Mouse (Mus musculus) left cerebral cortex, adult 2 months (tissue): ENCODE results near the gene Lmntd1. TPM values are rescaled to one million over a fixed set of nuclear protein-coding genes. Genes with fewer than 3 reads are reported as not detected.

Source experiments
- DNase-seq, 2 experiments: peaks; one replicate each; pipeline ENCODE4 v3.0.0; 2021 to 2022; ENCODE audit warnings: low spot score in 2 of 2, mixed read lengths in 1 of 2; ENCODE audit errors: extremely low spot score in 1 of 2
- H3K27ac ChIP-seq: fragments of 200-600 bp; 2 replicates; pipeline ENCODE4 v1.8.1; 2022
- H3K4me3 ChIP-seq: fragments of 200-600 bp; 2 replicates; pipeline ENCODE4 v1.8.1; 2022
- CTCF ChIP-seq: fragments of 200-600 bp; IDR thresholded peaks from 2 replicates; pipeline ENCODE4 v1.8.1; 2022; ENCODE audit warnings: antibody characterized with exemption, mild to moderate bottlenecking, moderate library complexity
- intact Hi-C: fragments of 180-260 bp; cut with DNase I; formaldehyde crosslinking; loops from one replicate; pipeline ENCODE4 v1.15.1; 2025
- total RNA-seq, 2 experiments: library from RNA; stranded (reverse); gene quantifications; 2 replicates each; pipeline ENCODE4 v1.2.3; 2021

Lmntd1 gene
- total RNA-seq, 2 experiments from 2014 or later = 1.8 to 2.0 TPM

GRCm38 (mm10) chr6:145550993-145551392, 63.1 kb downstream of the Lmntd1 start:
- no peak for DNase-seq
- intact Hi-C loops = no loop called here
- no peak for TF ChIP-seq CTCF
- Histone ChIP-seq H3K27ac (no peak overlapping the region), H3K4me3 (no peak overlapping the region)

- no peak for DNase-seq
- no peak; the same call in 1 of the 2 replicates for TF ChIP-seq CTCF
- intact Hi-C loops = no loop called here
- no peak overlapping the region for H3K27ac ChIP-seq
- no peak overlapping the region for H3K4me3 ChIP-seq
These were observed 68.0 kb downstream of the Lmntd1 start for GRCm38 (mm10) chr6:145545927-145546641.

DNA sequence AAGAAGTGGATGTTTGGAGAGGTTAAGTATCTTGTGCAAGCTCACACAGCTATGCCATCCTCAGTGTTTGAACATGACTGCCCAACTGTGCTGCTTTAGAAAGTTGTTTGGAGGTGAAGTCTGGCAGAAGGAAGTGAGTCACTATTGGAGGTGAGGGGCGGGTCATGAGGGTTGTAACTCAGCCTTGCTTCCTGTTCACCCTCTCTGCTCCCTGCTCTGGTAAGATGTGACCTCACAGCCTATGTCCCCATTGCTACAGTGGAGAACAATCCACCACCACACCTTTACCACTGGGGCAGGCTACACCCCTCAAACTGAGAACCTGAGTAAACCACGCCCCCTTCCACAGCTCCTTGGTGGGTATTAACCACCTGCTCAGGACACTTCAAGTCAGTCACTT, 69.3 kb downstream of the Lmntd1 start:
- TF ChIP-seq CTCF = no peak
- Histone ChIP-seq H3K4me3 (no peak overlapping the region), H3K27ac (no peak overlapping the region)
- intact Hi-C loops = no loop called here
- DNase-seq = no peak

DNA sequence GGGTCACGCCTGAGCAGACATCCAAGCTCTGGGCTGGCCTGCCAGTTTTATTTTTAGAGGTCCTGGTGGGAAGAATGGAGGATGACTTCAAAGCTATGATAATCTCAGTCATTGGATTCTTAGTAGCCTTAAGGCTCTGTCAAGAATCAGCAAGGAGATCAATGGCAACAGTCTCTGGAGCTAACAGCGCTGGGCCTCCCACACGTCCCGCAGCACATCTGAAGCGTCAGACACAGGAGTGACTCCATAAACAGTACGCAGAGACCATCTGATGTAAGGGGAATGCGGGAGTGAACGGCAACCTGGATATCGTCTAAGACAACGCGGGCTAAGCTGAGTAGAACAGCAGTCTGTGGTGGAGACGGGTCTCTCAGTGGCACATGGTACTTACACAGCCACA, 69.8 kb downstream of the Lmntd1 start:
- Histone ChIP-seq H3K27ac (no peak overlapping the region), H3K4me3 (no peak overlapping the region)
- TF ChIP-seq CTCF = no peak
- intact Hi-C loops = no loop called here
- DNase-seq = no peak

GRCm38 (mm10) chr6:145539568-145539859, 74.6 kb downstream of the Lmntd1 start:
- no peak overlapping the region for H3K27ac ChIP-seq
- no peak for TF ChIP-seq CTCF
- no peak overlapping the region for H3K4me3 ChIP-seq
- intact Hi-C loops = no loop called here
- DNase-seq = no peak

- H3K4me3 ChIP-seq = no peak overlapping the region
- intact Hi-C loops = no loop called here
- no peak for TF ChIP-seq CTCF
- DNase-seq = no peak
- H3K27ac ChIP-seq = no peak overlapping the region
These were observed 75.1 kb downstream of the Lmntd1 start for GRCm38 (mm10) chr6:145538787-145539567.

GRCm38 (mm10) chr6:145530464-145530863, 83.7 kb downstream of the Lmntd1 start:
- Histone ChIP-seq H3K27ac (no peak overlapping the region), H3K4me3 (no peak overlapping the region)
- intact Hi-C loops = no loop called here
- no peak for DNase-seq
- TF ChIP-seq CTCF = no peak

DNA sequence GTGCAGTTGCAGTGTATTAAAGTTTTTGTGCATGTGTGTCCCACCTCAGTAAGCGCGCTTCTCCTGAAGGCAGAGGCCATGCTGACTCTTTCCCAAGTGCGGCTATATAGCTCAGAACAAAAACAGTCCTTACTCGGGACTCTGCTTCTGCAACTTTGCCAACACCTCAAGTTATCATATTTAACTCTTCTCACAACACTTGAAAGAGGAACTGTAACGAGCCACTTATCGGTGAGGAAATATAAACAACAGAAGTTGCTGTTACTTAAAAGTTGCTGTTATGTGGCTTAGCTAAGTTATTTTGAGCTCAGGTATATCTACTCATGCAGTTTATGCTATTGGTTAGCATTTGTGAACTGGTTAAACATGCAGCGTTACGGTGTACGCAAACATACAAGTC, 90.8 kb downstream of the Lmntd1 start:
- intact Hi-C loops = no loop called here
- Histone ChIP-seq H3K4me3 (no peak overlapping the region), H3K27ac (no peak overlapping the region)
- no peak for DNase-seq
- TF ChIP-seq CTCF = no peak

DNA sequence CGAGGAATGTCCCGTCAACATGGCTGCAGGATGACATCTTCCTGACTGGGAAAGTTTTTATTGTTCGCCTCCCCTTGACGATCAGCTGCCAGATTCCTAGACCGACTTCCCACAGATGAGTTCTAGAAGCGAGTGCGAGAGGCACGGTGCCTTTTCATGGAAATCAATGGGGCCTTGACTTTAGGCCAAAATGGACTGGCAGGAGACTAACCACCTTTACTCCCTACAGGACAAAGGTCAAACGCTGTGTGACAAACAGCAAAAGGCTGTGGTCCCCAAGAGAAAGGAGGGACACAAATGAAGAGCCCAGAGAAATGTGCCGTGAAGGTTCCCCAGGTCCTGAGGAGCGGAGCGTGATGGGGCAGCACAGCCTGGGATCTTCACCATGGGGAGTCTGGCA, 91.5 kb downstream of the Lmntd1 start:
- no peak for TF ChIP-seq CTCF
- Histone ChIP-seq H3K4me3 (no peak overlapping the region), H3K27ac (no peak overlapping the region)
- DNase-seq = no peak
- intact Hi-C loops = no loop called here

DNA sequence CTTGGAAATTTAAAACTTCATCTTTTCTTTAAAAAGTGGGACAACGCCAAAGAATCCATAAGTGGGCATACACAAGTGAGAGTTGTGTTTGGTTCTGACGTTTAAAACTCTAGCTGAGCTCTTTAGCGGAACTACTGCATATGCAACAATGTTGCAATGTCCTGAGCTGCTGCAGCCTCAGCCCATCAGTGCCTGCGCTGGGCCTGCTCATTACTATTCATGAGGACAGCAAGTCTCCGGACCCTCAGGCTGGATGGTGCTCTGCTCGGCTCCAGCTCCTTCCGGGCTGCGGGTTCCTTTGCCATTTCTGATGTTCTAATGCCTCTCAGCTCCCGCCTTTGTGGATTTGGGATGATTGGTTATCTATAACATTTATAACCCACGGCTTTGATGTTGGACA, 97.1 kb downstream of the Lmntd1 start:
- no peak overlapping the region for H3K27ac ChIP-seq
- intact Hi-C loops = no loop called here
- H3K4me3 ChIP-seq = no peak overlapping the region
- no peak for DNase-seq
- TF ChIP-seq CTCF = no peak

- no peak for DNase-seq
- no peak overlapping the region for H3K4me3 ChIP-seq
- H3K27ac ChIP-seq = no peak overlapping the region
- intact Hi-C loops = no loop called here
- no peak for TF ChIP-seq CTCF
These were observed 98.1 kb downstream of the Lmntd1 start for GRCm38 (mm10) chr6:145515859-145516581.

- intact Hi-C loops = no loop called here
- no peak for TF ChIP-seq CTCF
- DNase-seq = no peak
- no peak overlapping the region for H3K4me3 ChIP-seq
- no peak overlapping the region for H3K27ac ChIP-seq
These were observed 102.9 kb downstream of the Lmntd1 start for GRCm38 (mm10) chr6:145511265-145511664.
